Mouse (Mus musculus): ENCODE data around the gene Fhl4.

The Fhl4 gene

GRCm38 (mm10) chr10:85102247-85103084, at the start of gene Fhl4, which contains the start of gene Tmem263:
Gene Fhl4 (minus strand): TSS chr10:85102495.
Gene Tmem263 (plus strand): TSS chr10:85102627.
- DNase-seq (ENCODE audit: low read depth, low spot score), result peak; percentile 89
- no peaks in the 10 kb centered on the region for H3K27me3 ChIP-seq (ENCODE audit: control insufficient read depth, insufficient read depth, low read length, poor library complexity, severe bottlenecking)
- H3K36me3 ChIP-seq (ENCODE audit: control insufficient read depth, insufficient read depth, low read length, poor library complexity, severe bottlenecking), result no peaks in the 10 kb centered on the region

GRCm38 (mm10) chr10:85149226-85149625, 46.9 kb upstream of the Fhl4 start:
- Histone ChIP-seq H3K27me3 (ENCODE audit: control insufficient read depth, insufficient read depth, low read length, poor library complexity, severe bottlenecking) (no peaks in the 10 kb centered on the region), H3K36me3 (ENCODE audit: control insufficient read depth, insufficient read depth, low read length, poor library complexity, severe bottlenecking) (peaks cover 6% of the 10 kb centered on the region)
- no peak for DNase-seq (ENCODE audit: low read depth, low spot score)

DNA sequence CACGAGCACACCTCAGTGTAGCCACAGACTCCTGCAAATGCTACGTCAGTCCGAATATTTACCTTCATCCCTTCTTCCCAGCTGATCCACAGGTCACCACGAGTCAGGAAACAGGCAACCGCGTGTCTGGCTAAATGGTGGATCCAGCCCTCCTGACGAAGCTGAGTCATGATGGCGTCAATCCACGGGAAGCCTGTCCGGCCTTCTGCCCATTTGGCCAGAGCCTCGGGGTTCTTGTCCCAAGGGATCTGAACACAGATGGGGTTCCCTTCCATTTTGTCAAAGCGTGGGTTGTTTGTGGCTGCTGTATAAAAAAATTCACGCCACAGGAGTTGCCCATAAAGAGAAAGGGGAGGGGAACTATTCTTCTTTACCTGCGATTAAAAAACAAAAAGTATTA, 44.0 kb upstream of the Fhl4 start:
- Histone ChIP-seq H3K27me3 (ENCODE audit: control insufficient read depth, insufficient read depth, low read length, poor library complexity, severe bottlenecking) (no peaks in the 10 kb centered on the region), H3K36me3 (ENCODE audit: control insufficient read depth, insufficient read depth, low read length, poor library complexity, severe bottlenecking) (peaks cover 6% of the 10 kb centered on the region)
- DNase-seq (ENCODE audit: low read depth, low spot score), result no peak

GRCm38 (mm10) chr10:85141465-85141864, 39.2 kb upstream of the Fhl4 start:
- Histone ChIP-seq H3K27me3 (ENCODE audit: control insufficient read depth, insufficient read depth, low read length, poor library complexity, severe bottlenecking) (no peaks in the 10 kb centered on the region), H3K36me3 (ENCODE audit: control insufficient read depth, insufficient read depth, low read length, poor library complexity, severe bottlenecking) (peaks cover 1% of the 10 kb centered on the region; the same call in 1 of the 2 replicates)
- DNase-seq (ENCODE audit: low read depth, low spot score), result no peak

GRCm38 (mm10) chr10:85136573-85136972, 34.3 kb upstream of the Fhl4 start:
- DNase-seq (ENCODE audit: low read depth, low spot score), result no peak
- H3K36me3 ChIP-seq (ENCODE audit: control insufficient read depth, insufficient read depth, low read length, poor library complexity, severe bottlenecking), result 0 out of 2 replicates have a peak, but pooled peaks cover 2% of the 10 kb centered on the region
- H3K27me3 ChIP-seq (ENCODE audit: control insufficient read depth, insufficient read depth, low read length, poor library complexity, severe bottlenecking), result no peaks in the 10 kb centered on the region

DNA sequence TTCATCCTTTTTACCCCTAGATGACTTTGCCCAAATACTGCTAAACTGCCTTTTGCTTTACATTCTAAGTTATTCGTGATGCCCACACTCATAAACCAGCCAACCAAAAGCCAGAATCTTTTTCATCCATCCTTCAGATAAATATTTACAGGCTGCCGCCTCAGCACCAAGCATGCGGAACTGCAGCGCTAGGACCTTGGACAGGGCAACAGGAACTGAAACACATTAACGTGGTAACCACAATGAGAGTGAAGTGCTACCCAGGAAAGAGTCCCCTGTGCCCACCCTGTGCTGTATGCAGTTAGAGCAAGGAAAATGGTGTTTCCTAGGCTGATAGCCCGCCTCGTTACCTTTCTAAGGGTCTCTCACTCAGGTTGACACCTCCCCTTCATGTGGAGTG, 26.2 kb upstream of the Fhl4 start:
- Histone ChIP-seq H3K36me3 (ENCODE audit: control insufficient read depth, insufficient read depth, low read length, poor library complexity, severe bottlenecking) (peaks cover 2% of the 10 kb centered on the region; the same call in 1 of the 2 replicates), H3K27me3 (ENCODE audit: control insufficient read depth, insufficient read depth, low read length, poor library complexity, severe bottlenecking) (no peaks in the 10 kb centered on the region)
- DNase-seq (ENCODE audit: low read depth, low spot score), result peak; percentile 84

DNA sequence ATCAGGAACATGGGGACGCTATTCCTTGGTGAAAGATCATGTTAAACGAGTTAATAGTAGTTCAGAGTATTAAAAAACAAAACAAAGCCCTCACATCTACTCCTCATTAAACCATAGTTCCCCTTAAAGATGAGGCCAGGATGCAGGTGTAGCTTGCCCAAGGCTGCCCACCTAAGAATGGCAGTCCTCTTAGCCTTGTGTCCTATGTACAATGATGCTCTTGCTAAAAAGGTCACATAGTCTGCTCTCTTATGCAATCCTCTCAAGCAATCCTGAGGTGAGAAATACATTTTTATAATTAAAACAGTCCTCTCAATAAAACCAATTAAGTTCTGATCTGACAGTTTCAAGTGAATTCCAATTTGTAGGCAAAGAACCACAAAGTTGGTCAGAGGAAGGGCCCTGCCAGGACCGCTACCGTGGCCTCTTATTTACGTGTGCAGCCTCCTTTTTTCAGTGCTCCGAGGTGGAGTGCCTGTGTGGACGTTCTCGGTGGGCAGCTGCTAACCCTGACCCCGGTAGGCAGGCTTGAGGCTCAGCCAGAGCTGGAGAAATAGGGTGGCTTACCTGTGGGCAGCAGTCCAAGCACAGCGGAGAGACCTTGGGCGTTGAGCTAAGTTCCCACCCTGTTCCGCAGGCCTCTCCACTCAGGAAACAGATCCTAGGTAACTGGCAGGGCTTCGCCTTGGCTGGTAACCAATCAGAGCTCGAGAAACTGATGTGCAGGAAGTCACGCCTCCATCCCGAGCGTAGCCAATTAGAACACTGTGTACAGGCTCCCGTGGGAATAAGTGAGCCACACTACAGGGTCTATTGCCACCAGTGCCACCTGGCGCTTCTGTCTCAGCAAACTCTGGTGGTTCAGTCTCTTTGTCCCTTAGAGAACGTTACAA, 25.3 kb upstream of the Fhl4 start, which contains the start of gene Mterf2:
Mterf2 (minus strand) TSS at position 633 of the 893 bp plus-strand sequence.
- DNase-seq (ENCODE audit: low read depth, low spot score), result peak; percentile 99
- no peaks in the 10 kb centered on the region; the same call in 1 of the 2 replicates for H3K36me3 ChIP-seq (ENCODE audit: control insufficient read depth, insufficient read depth, low read length, poor library complexity, severe bottlenecking)

GRCm38 (mm10) chr10:85125184-85125583, 22.9 kb upstream of the Fhl4 start:
- peaks cover 2% of the 10 kb centered on the region; the same call in 1 of the 2 replicates for H3K36me3 ChIP-seq (ENCODE audit: control insufficient read depth, insufficient read depth, low read length, poor library complexity, severe bottlenecking)
- no peak for DNase-seq (ENCODE audit: low read depth, low spot score)
- no peaks in the 10 kb centered on the region for H3K27me3 ChIP-seq (ENCODE audit: control insufficient read depth, insufficient read depth, low read length, poor library complexity, severe bottlenecking)

More for the DNA sequence above, 25.3 kb upstream of the Fhl4 start, which contains the start of gene Mterf2:
- H3K27me3 ChIP-seq (ENCODE audit: control insufficient read depth, insufficient read depth, low read length, poor library complexity, severe bottlenecking), result no peaks in the 10 kb centered on the region

GRCm38 (mm10) chr10:85114409-85114808, 12.1 kb upstream of the Fhl4 start:
- no peak for DNase-seq (ENCODE audit: low read depth, low spot score)
- 0 out of 2 replicates have a peak, but pooled peaks cover 2% of the 10 kb centered on the region for H3K36me3 ChIP-seq (ENCODE audit: control insufficient read depth, insufficient read depth, low read length, poor library complexity, severe bottlenecking)
- H3K27me3 ChIP-seq (ENCODE audit: control insufficient read depth, insufficient read depth, low read length, poor library complexity, severe bottlenecking), result no peaks in the 10 kb centered on the region

GRCm38 (mm10) chr10:85103085-85103885, 990 bp upstream of the Fhl4 start:
- peak; percentile 28 for DNase-seq (ENCODE audit: low read depth, low spot score)
- H3K27me3 ChIP-seq (ENCODE audit: control insufficient read depth, insufficient read depth, low read length, poor library complexity, severe bottlenecking), result no peaks in the 10 kb centered on the region
- H3K36me3 ChIP-seq (ENCODE audit: control insufficient read depth, insufficient read depth, low read length, poor library complexity, severe bottlenecking), result no peaks in the 10 kb centered on the region

DNA sequence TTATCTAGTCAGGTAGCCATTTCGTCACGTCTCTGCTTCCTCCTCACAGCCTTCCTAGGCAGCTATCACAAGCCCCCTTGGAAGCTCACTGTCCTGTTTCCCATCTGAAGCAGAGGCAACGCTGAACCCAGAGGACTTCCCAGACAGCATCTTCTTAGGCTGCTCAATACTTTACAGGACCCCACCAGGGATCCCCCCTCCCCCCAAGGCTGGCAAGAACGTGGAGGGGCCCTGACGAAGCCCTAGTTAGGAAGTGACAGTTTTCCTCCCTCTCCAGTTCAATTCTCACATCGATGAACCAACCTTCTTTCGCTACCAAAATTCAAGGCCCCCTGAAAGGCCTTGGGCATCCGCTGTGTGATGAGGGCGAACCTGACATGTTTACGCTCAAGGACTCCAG, 454 bp downstream of the Fhl4 start:
- Histone ChIP-seq H3K27me3 (ENCODE audit: control insufficient read depth, insufficient read depth, low read length, poor library complexity, severe bottlenecking) (no peaks in the 10 kb centered on the region), H3K36me3 (ENCODE audit: control insufficient read depth, insufficient read depth, low read length, poor library complexity, severe bottlenecking) (no peaks in the 10 kb centered on the region)
- no peak for DNase-seq (ENCODE audit: low read depth, low spot score)

DNA sequence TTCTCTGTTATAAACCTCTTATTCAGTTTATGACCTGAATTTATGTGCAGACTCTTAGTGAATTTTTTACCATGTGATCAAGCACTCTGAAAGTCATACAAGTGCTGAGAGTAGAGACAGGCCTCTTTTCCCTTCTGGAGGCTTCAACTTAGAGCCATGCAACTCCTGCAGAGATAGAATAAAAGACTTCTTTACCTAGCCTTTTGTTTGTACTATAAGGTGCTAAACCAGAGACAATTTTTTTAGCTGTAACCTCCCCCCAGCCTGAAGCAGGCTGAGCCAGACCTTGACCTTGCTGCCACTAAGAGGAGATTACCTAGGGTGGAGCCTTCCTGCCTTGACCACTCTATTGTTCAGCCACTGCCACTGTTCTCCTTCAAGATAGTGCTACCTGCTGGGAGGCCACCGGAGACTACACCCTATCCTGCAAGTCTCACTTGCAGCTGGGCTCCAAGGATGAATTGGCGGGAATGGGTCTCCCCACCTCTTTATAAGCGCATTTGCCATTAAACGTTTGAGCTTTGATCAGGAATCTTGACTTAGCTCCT, 30.6 kb downstream of the Fhl4 start:
- no peaks in the 10 kb centered on the region for H3K36me3 ChIP-seq (ENCODE audit: control insufficient read depth, insufficient read depth, low read length, poor library complexity, severe bottlenecking)
- no peaks in the 10 kb centered on the region for H3K27me3 ChIP-seq (ENCODE audit: control insufficient read depth, insufficient read depth, low read length, poor library complexity, severe bottlenecking)
- no peak for DNase-seq (ENCODE audit: low read depth, low spot score)

DNA sequence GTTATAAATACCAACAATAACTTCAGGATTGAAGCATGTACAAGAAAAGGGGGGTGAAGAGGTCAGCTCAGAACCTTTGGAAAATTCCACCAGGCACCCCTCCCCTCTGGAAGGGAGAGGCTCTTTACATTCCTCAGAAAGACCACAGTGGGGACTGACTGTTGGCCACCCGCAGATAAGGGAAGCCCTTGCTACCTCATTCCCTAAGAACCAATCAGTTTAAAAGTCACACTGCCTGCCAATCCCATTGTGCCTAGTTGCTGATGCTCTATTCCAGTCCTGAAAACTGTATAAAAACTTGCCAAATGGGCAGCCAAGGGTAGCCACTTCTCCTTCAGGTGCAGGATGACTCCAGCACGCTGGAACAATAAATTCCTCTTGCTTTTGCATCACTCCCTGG, 47.4 kb downstream of the Fhl4 start:
- Histone ChIP-seq H3K36me3 (ENCODE audit: control insufficient read depth, insufficient read depth, low read length, poor library complexity, severe bottlenecking) (no peaks in the 10 kb centered on the region), H3K27me3 (ENCODE audit: control insufficient read depth, insufficient read depth, low read length, poor library complexity, severe bottlenecking) (no peaks in the 10 kb centered on the region)
- DNase-seq (ENCODE audit: low read depth, low spot score), result no peak

- no peak for DNase-seq (ENCODE audit: low read depth, low spot score)
- Histone ChIP-seq H3K36me3 (ENCODE audit: control insufficient read depth, insufficient read depth, low read length, poor library complexity, severe bottlenecking) (no peaks in the 10 kb centered on the region), H3K27me3 (ENCODE audit: control insufficient read depth, insufficient read depth, low read length, poor library complexity, severe bottlenecking) (no peaks in the 10 kb centered on the region)
Observed at GRCm38 (mm10) chr10:85052451-85052850, 49.8 kb downstream of the Fhl4 start.
